Mouse (Mus musculus) thymus, postnatal 10 days (tissue): Measurements from ENCODE around the gene Csgalnact2.

ENCODE experiments used
- DNase-seq, 2 experiments: peaks; one replicate each; pipeline ENCODE4 v3.0.0; 2021; ENCODE audit warnings: low spot score in 2 of 2

Csgalnact2 gene

DNA sequence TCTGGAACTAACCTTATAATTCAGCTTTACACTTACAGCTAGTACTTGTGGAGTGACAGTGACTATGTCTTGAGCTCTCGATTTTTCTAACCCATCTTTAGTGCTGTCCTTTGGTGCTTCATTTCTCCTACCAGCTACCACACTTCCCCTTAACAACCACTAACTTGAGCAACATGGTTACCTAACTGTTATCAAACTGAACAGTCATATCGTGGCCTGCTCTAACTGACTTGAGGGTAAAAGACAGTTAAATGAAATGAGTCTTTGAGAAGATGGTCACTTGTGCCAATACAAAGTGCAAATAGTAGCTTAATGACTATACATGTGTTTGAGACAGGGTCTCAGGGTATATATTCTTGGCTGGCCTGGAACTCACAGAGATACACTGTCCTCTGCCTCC, 1.8 kb downstream of the Csgalnact2 start:
- no peak for DNase-seq

DNA sequence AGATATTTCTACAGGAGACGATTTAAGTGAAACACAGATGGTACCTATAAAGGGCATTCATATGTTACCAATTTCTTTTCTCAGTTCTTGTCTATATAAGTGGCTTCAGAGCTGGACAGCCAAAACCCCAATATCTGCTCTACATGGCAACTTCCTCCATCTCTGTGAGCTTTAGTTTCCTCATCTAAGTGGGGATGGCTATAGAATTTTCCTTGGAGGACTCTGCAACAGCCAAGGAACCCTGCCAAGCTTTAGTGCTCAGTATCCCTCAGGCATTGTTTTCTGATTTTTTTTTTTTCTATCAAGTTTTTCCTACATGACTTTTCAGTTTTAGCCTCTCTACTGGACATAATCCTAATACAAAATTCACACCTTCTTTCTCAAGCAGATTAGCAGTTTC, 4.5 kb downstream of the Csgalnact2 start:
- DNase-seq = no peak

DNA sequence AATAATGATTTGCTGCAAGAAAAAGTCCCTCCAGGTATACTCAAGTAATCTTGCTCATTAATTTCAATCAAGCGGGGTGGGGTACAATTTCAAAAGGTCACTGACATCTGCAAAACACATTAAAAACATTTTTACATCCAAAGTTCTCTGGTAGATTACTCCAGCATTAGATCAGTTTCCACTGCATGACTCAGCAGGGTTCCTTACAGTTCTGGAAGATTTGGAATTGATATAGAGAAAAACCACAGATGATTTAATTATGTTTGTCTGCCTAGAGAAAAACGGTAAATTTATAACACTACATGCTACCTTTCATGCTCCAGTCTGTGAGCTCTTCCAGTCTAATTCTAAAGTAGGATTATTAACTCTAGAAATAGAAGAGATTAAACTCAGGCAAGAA, 8.9 kb downstream of the Csgalnact2 start:
- no peak for DNase-seq

DNA sequence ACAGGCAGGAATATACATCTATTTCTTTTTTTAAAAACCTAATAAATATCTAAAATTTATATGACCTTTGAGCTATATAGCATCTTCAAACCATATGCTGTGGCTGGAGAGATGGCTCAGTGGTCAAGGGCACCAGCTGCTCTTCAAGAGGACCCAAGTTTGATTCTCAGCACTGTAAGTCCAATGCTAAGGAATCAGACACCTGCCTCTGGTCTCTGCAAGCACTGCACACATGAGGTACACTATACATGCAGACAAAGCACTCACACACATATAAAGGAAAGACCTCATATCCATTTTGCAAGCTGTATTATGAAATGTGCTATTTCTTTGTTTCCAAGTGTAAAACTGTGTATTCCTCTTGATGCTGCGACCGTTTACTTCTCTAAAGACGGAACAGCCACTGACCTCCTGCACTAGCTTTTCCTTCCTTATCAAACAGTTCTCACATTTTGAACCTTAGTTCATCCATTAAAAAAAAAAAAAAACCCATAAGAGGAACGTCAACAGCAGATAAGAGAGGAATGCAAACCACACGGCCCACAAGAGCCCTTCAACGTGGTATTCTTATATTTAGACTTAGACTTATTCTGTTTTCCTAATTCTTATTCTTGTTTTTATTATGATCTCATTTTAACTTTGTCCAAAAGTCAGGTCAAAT, 11.0 kb downstream of the Csgalnact2 start:
- no peak for DNase-seq

DNA sequence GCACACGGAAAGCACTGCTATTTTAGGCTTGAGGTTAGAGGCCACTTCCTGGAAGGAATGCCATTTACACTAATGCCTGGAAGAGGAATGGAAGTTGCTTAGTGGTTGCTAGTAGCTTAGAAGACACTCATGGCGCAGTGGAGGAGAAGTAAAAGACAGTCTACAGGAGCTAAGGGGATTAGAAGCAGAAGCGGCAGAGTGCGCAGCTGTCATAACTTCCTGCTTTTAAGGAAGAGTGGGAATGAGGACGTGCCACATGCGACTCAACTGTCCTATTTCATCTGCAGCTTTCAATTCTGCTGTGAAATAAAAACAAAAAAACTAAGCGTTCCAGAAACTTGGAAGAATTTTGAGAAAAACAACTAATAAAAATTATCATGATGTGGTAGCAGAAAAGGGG, 11.7 kb downstream of the Csgalnact2 start:
- DNase-seq = no peak

DNA sequence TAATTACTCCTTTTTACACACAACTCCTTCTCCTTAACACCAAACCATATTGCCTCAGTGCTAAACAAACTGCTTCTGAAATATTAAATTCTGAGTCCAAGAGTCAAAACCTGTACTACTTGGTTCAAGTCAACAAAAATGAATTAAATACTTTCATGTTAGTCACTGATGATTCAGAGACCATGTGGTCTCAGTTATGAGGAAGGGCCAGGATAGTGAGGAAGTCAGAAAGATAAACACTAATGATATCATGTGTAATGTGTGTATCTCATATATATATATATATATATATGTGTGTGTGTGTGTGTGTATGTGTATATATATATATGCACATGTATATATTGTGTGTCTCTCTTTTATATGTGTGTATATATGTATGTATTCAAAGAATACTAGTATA, 12.4 kb downstream of the Csgalnact2 start:
- DNase-seq = no peak

DNA sequence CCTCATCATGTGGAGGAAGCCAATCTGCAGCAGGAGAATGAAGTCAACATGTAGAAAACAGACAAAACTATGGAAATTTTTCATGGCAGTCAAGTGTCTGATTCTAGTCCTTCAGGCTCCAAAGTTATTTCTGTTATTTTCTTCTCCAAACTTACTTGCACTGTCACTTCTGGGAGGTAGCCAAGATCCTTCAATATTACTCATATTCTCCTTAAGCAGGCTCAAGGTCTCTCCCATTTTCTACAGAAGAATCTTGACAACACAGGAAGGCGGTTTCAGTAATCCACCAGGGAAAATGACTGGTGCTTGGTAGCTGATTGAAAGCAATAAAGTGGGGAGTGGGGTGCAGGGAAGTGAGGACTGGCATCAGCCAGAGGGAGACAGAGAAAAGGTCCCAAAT, 16.2 kb downstream of the Csgalnact2 start:
- no peak for DNase-seq

DNA sequence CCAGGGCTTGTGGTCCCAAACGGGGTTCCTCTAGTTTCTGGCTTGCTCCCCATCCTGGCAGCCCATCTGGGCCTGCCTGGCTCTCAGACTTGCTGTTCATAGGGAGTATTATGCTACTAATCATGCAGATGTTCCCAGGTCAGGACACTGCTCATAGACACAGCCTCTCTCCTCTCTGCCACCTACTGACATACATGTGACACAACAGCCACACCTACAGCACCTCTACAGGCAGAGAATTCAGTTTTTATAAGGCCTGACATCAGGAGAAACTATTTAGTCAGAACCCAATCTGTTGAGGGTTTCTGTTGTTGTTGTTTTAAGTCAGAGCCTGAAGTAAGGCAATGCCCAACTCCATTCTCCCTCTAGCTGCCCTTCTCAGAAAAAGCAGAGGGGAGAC, 27.1 kb downstream of the Csgalnact2 start:
- no peak for DNase-seq

DNA sequence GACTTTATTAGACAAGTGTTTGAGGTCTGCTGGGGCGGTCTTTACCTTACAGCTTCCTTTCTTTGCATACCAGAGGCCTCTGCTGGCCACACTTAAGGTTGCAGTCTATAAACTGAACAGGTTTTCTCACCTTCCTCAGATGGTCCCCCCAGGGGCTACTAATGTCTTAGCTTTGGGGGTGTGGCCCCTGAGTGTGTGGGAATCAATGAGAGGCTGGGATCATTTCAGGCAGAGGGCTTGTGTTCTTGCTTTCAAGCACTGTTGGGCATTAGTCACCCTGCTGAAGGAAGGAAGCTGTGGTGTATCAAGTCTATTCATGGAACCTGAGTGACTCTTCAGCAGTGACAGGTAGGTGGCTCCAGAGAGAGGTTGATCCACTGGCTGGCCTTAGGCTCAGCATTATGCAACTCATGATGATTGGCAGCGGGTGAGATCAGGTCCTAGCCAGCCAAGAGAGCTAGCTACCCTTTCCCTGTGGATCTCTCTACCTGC, 39.6 kb downstream of the Csgalnact2 start:
- DNase-seq = no peak

DNA sequence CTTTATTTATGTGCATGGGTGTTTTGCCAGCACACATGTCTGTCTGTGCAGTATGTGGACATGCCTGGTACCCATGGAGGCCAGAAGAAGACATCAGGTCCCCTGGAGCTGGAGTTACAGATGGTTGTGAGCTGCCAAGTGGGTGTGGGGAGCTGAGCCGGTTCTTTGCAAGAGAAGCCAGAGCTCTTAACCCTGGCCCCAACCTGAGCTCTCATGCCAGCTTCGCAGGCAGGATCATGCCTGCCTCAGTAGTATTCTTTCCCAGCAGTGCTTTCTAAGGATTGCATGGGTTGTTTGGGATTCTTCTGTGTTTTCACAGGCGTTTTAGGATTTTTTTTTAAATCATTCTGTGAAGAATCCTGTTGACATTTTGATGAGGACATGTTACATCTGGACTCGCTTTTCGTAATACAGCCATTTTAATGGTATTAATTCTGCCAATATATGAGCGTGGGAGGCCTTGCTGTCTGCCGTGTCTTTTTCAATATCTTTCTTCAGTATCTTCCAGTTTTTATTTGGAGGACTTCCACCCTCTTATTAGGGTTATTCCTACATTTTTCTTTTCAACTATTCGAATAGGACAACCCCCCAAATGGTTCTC, 41.1 kb downstream of the Csgalnact2 start:
- DNase-seq = no peak

DNA sequence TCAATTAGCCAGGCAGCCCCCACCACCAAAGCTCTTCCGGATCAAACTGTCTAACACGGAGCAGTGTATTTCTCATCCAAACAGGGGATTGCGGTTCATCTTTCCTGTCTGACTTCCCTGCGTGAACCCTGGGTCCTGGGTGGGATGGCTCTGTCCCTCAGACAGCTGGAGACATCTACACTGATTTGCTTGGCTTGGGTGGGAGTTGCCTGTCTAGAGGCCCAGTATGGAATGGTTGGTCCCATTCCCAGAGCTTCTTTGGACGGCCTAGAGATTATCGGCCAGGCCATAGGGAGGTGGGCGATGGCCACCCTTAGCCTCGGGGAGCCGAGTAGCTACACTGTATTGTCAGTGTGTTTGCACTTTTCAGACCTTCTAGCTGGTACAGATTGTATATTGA, 48.1 kb downstream of the Csgalnact2 start:
- DNase-seq = no peak

DNA sequence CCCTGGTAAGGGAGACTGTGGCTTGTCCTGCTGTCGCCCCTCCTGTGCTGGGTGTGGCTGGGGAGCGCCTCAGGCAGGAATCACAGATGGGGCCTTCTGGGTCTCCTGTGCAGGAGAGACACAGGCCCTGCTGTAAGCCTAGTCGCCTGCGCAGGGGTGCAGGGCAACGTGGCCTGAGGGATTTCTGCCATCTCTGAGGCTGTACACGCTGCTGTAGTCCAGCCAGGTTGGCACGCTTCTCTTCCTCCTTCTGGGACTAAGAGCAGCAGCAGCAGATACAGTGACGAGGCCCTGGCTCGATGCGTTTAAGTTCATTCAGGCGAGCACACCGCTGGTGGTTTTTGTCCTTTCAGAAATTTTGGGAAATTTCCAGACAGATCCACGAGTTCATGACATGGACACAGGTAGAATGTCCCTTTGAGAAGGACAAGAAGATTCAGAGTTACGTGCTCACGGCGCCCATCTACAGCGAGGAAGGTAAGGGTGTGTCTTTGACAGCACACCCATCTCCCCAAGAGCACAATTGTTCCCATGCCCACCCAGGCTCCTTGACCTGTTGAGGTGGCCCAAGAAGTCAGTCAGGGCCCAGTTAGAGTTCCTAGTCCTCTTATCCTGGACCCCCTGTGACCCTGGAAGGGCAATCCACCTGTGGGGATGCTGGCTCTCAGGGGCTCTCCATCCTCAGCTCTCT, 50.0 kb downstream of the Csgalnact2 start:
- DNase-seq = no peak

DNA sequence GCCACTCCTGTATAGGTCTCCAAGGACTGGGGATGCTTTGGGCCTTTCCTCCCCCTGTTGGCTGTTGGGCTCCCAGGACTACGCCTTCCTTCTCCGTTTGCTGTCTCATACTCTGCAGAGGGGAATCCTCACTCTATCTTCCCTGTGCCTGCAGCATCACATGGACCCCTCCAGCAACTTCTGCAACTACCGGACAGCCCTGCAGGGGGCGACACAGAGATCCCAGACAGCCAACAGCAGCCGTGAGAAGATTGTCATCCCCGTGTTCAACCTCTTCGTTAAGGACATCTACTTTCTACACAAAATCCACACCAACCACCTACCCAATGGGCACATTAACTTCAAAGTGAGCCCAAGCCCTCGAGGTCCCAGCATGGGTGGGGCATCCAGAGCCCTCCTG, 51.0 kb downstream of the Csgalnact2 start:
- peak in 1 of 2 experiments; percentile 21 for DNase-seq

DNA sequence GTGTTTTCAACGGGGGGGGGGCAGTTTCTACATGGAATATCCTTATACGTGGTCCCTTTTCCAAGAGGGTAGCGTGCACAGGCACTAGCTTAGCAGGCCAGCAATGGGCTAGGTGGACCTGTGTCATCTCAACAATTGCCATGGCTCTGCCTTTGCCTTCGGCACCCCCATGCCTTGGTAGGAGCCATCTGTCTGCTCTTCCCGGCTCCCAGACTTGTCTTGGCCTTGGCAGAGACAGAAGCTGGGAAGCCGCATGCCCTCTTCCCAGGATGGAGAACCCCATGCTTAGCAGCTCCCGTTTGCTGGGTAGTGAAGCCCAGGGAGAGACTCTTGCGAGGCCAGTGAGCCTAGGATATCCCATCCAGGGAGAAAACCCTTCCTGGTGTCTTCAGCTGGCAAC, 54.3 kb downstream of the Csgalnact2 start:
- no peak for DNase-seq

DNA sequence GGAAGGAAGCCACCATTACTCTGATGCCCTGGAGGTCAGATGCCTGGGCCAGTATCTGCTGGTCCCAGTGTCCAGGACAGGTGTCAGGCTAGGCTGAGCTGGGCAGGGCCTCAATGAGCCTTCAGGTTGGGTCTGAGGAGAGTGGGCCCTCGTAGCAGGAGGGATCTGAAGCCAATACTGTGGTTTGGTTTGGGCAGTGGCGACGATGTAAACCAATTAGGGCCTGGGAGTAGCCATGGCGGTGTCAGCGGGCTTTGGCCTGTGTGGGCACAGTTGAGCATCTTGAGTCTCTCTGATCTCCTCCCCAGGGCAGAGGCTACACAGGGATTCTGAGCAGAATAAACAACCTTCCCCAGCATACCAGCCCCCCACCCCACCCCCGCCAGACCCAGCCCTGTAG, 55.3 kb downstream of the Csgalnact2 start:
- no peak for DNase-seq

DNA sequence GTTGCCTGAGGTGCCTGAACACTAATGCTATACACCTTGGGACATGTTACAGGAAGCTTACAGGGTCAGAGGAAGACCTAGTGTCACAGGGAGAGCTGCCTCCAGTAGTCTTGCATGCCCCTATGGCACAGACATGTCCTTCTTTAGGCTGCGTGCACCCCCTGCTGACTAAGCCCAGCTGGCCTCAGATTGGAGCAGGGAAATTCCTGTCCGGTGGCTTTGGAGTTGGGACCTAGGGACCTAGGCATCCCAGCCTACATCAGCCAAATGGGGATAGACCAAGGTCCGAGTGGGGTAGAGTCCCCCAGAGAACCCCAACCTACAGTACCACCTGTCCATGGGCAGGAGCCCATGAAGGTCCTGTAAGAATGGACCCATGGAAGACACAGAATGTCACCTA, 56.6 kb downstream of the Csgalnact2 start:
- DNase-seq = no peak

DNA sequence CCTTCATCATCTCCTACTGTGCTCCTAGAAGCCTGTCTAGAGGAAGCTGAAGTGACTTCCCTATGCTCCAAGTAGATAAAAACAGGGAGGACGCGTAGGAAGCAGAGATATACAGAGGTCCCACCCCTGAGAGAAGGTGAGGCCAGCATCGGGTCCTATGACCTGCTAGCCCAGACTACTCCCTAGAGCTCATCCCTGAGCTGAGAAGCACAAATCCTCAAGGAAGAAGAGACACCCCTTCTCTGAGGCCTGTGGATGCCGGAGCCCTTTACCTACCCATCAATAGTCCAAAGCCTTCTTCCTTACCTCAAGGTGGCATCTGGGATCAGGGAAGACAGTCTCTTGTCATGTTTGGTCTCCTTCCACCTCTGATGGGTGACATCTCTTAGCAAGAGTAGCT, 58.2 kb downstream of the Csgalnact2 start:
- DNase-seq = no peak

DNA sequence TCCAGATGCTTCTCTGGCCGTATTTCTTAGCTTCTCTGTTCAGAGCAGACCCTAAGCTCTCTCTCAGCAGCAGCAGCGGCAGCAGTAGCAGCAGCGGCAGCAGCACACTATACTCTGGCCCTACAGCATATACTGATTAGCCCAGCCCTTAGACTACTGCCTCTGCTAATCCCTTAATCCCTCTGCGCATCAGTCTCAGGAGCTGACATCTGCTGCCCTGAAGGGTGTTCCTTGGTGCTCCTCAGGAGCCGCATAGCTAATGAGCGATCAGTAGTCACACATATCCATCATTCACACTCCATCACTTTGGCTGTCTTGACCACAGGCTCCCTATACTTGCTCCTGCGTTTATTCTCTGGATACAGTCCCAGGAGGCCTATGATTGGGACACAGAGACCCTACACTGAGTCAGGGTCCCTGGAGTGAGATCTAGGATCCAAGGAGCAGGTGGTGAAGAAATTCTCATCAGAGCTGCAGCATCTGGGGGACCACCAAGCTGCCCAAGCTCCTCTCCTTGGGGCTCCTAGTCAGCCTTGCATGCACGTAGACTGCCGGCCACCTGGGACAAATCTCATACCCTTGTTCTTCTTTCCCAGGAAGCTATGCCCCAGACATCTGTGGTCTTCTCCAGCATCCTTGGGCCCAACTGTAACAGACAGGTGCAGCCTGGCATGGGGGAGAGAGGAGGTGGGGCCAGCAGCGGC, 59.0 kb downstream of the Csgalnact2 start:
- DNase-seq = no peak

DNA sequence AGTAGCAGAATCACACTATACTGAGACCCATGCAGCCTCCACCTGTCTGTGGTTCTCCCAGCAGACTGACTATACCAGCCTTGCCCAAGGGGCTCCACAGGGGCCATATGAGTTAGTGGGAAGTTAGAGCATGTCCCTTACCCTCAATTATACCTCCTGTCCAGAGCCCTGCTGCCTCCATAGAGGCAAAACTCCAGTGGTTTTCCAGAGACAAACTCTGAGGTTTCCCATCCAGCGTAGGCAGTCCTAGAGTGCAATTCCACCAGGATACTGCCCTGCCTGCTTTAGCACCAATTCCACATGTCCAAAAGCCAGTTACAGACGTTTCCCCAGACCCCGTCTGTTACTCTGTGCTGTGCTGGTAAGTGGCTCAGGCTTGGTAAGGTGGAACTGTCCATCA, 59.6 kb downstream of the Csgalnact2 start:
- DNase-seq = no peak

DNA sequence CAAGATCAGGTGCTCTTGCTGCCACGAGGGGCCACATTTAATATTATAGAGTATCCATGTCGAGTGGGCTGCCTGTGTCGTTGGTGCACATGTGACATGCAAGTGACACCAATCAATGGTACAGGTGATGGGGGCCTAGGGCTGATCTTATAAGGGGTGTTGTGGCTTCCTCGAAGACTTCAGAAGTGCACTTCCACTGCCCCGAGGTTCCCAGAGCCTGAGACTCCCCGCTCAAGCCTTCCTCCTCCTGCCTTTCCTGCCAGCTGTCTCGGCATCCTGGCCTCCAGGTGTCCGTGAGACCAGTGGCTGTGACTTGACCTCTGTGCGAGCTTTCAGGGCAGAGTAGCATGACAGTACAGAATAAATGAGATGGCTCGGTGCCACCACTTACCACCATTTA, 60.2 kb downstream of the Csgalnact2 start:
- DNase-seq = no peak

DNA sequence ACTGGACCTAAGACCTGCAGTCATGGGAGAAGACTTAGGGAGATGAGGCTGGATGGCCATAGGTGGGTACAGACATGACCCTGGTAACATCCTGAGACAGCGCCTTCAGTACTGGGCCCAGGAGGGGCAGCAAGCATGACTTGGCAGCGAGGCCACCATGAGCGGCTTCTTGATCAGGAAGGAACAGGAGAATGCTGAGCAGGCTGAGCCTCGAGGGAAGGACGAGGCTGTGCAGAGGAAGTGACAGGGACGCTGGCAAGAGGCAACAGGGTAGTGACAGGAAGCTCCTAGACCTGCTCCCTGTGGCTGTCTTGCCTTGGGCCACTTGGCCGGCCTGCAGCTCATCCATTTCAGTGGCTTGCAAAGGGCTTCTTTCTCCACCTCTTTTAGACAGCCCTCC, 61.5 kb downstream of the Csgalnact2 start:
- DNase-seq = no peak

DNA sequence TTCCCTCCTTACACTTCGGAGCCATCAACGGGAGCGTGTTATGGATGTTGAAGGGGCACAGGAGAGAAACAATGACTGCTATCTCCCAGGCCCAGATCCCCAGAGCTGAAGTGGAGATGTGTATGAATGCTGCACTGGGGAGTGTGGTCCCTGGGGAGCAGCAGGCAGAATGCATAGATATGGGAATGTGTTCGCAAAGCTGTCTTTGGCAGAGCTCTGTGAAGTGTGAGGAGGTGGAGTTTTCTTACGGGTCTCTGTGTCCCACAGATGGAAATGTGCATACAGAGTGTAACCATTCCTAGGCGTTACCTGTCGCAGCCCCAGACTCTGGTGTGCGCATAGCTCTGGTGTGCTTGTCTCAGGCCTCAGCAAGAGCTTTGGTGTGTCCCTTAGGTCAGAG, 62.2 kb downstream of the Csgalnact2 start:
- no peak for DNase-seq

DNA sequence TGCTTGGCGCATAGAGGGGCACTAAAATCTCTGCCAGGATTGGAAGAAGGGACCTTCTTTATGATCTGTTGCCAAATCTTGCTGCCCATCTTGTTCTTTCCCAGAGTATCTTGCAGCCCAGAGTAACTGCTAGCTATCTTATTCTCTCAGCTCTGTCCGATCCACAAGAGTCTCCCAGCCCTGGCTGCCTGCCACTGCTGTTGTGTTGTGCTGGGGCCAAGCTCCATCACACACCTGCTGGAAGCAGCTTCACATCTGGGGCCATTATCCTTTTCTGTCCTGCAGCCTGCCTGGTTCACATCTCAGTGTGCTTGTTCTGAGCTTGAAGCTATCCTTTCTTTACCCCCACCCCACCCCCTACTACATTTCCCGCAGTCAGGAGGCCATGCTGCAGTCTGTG, 62.7 kb downstream of the Csgalnact2 start:
- no peak for DNase-seq
